Mouse (Mus musculus) heart, postnatal 0 days (tissue): ENCODE data around the gene Gramd2.

Source experiments
- CTCF ChIP-seq: IDR thresholded peaks from 2 replicates; pipeline ENCODE4 v1.5.1; 2016; ENCODE audit warnings: antibody characterized with exemption, control low read depth, low read depth
- EP300 ChIP-seq: IDR thresholded peaks from 2 replicates; pipeline ENCODE4 v1.6.1; 2016; ENCODE audit warnings: antibody characterized with exemption, low read depth

DNA sequence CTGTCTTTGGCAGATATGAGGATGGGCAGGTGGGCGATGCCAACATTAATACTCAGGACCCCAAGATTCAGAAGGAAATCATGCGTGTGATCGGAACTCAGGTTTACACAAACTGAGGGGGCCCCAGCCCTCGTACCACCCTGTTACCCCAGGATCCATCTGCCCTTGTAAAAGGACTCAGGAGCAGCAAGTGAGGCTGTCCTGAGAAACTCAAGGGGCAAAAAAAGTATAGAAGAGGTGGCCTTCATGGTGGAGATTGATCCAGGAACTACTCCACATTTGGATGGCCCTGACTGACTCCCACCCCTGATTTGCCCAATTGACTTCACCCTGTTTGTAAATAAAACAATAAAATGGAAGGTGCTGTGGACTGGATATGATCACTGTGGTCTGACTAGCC, 30.0 kb upstream of the Gramd2 start:
- TF ChIP-seq EP300 (no peak), CTCF (no peak)
